Mouse (Mus musculus) intestine, embryonic 14.5 days (tissue): Measurements from ENCODE around the gene Cdh5. TPM values are rescaled to one million over a fixed set of nuclear protein-coding genes. Genes with fewer than 3 reads are reported as not detected.
A peak's percentile ranks its signal among the peaks of the same experiment; 100 is the strongest.
"Not testable (repeated sequence)": the region's sequence is repeated elsewhere in the genome, so short reads cannot be mapped to it uniquely, and the experiment has no call there.

ENCODE experiments used
- ATAC-seq: fragments of 200-750 bp; cut with Nextera tagmentation; replicated peaks from 2 replicates; pipeline ENCODE4 v1.8.0; 2017; ENCODE audit warnings: low read depth, moderate number of reproducible peaks, moderate TSS enrichment, moderate library complexity; ENCODE audit not compliant: low FRiP score, low TSS enrichment
- DNase-seq: peaks from one replicate; pipeline ENCODE4 v3.0.0-alpha.2; 2018; ENCODE audit warnings: low spot score
- H3K27ac ChIP-seq: fragments of 300-500 bp; sonication (generic); 2 replicates; pipeline ENCODE4 v1.5.1; 2014; ENCODE audit warnings: low read depth, mild to moderate bottlenecking, control low read depth
- H3K27me3 ChIP-seq: fragments of 300-500 bp; sonication (generic); replicated peaks from 2 replicates; pipeline ENCODE4 v1.6.1; 2014; ENCODE audit warnings: low read length, control low read depth; ENCODE audit not compliant: control insufficient read depth, insufficient read depth
- H3K36me3 ChIP-seq: fragments of 300-500 bp; sonication (generic); 2 replicates; pipeline ENCODE4 v1.6.1; 2014; ENCODE audit warnings: low read length, control low read depth; ENCODE audit not compliant: control insufficient read depth, insufficient read depth
- H3K4me1 ChIP-seq: fragments of 300-500 bp; sonication (generic); replicated peaks from 2 replicates; pipeline ENCODE4 v1.6.1; 2014; ENCODE audit warnings: low read length, control low read depth, mixed read lengths; ENCODE audit not compliant: control insufficient read depth, insufficient read depth
- H3K4me2 ChIP-seq: fragments of 300-500 bp; sonication (generic); 2 replicates; pipeline ENCODE4 v1.6.1; 2014; ENCODE audit warnings: low read length
- H3K4me3 ChIP-seq: fragments of 300-500 bp; sonication (generic); 2 replicates; pipeline ENCODE4 v1.5.1; 2014; ENCODE audit warnings: low read depth, low read length, control low read depth, mixed read lengths
- H3K9ac ChIP-seq: fragments of 300-500 bp; sonication (generic); 2 replicates; pipeline ENCODE4 v1.6.1; 2014; ENCODE audit warnings: mild to moderate bottlenecking, low read length
- H3K9me3 ChIP-seq: fragments of 300-500 bp; sonication (generic); 2 replicates; pipeline ENCODE4 v1.6.1; 2016; ENCODE audit warnings: low read length, control low read depth; ENCODE audit not compliant: control insufficient read depth
- WGBS: fragments of 180-500 bp; shearing (Covaris S2); extraction: QIAGEN DNeasy Blood & Tissue Kit; methylation state at CpG from one replicate; pipeline ENCODE4 v1.1.7; 2014; 5-methylcytosine and 5-hydroxymethylcytosine counted together
- polyA plus RNA-seq: library from polyadenylated mRNA; unstranded; fragments of >200 nt; fragmentation: Nextera tagmentation; extraction: Ambion mirVana; gene quantifications from 2 replicates; pipeline ENCODE4 v1.2.1, GENCODE M21; 2014

Gene Cdh5
- polyA plus RNA-seq, 1 experiment from 2014 or later: 28.3 TPM

GRCm38 (mm10) chr8:104099347-104100099 is 1.9 kb upstream of the Cdh5 start:
- WGBS: 60% methylated on average over 20 of the region's 20 CpGs
- H3K4me2 ChIP-seq: no peak overlapping the region
- H3K27ac ChIP-seq: 0 out of 2 replicates have a peak overlapping the region, but pooled peaks have one; percentile 41
- no peaks in the 10 kb centered on the region for H3K36me3 ChIP-seq
- no peak overlapping the region for H3K9ac ChIP-seq
- no peaks in the 10 kb centered on the region; the same call in 1 of the 2 replicates for H3K27me3 ChIP-seq
- DNase-seq (no peak), ATAC-seq (no peak)
- no peak overlapping the region for H3K4me3 ChIP-seq
- H3K4me1 ChIP-seq: 0 out of 2 replicates have a peak, but pooled peaks cover 9% of the 10 kb centered on the region
- no peaks in the 10 kb centered on the region for H3K9me3 ChIP-seq

- ATAC-seq: not testable (repeated sequence)
Measured at GRCm38 (mm10) chr8:104100724-104101123, 701 bp upstream of the Cdh5 start.

GRCm38 (mm10) chr8:104103462-104103861 is 2.0 kb downstream of the Cdh5 start:
- peak overlapping the region; percentile 9; the same call in 1 of the 2 replicates for H3K4me3 ChIP-seq
- no peaks in the 10 kb centered on the region for H3K36me3 ChIP-seq
- 0 out of 2 replicates have a peak, but pooled peaks cover 9% of the 10 kb centered on the region for H3K4me1 ChIP-seq
- H3K27ac ChIP-seq: no peak overlapping the region
- DNase-seq (no peak), ATAC-seq (no peak)
- no peaks in the 10 kb centered on the region; the same call in 1 of the 2 replicates for H3K27me3 ChIP-seq
- no peak overlapping the region for H3K9ac ChIP-seq
- 0 out of 2 replicates have a peak overlapping the region, but pooled peaks have one; percentile 9 for H3K4me2 ChIP-seq
- WGBS: 61% methylated on average over 7 of the region's 7 CpGs
- no peaks in the 10 kb centered on the region for H3K9me3 ChIP-seq

More at GRCm38 (mm10) chr8:104100724-104101123, 701 bp upstream of the Cdh5 start:
- H3K4me2 ChIP-seq, H3K4me3 ChIP-seq, DNase-seq, H3K27me3 ChIP-seq, H3K4me1 ChIP-seq, H3K9me3 ChIP-seq, H3K36me3 ChIP-seq, H3K9ac ChIP-seq: not testable (repeated sequence)
- 98% methylated on average over 6 of the region's 6 CpGs for WGBS
- 0 out of 2 replicates have a peak overlapping the region, but pooled peaks have one; percentile 6 for H3K27ac ChIP-seq

- no peaks in the 10 kb centered on the region; the same call in 1 of the 2 replicates for H3K27me3 ChIP-seq
- no peak for DNase-seq
- no peak overlapping the region for H3K9ac ChIP-seq
- ATAC-seq: no peak
- H3K36me3 ChIP-seq: no peaks in the 10 kb centered on the region
- no peak overlapping the region for H3K4me3 ChIP-seq
- no peaks in the 10 kb centered on the region for H3K4me1 ChIP-seq
- H3K27ac ChIP-seq: no peak overlapping the region
- no peaks in the 10 kb centered on the region for H3K9me3 ChIP-seq
- WGBS: 54% methylated on average over 6 of the region's 6 CpGs
- no peak overlapping the region for H3K4me2 ChIP-seq
Measured at GRCm38 (mm10) chr8:104105768-104106167, 4.3 kb downstream of the Cdh5 start.

- Histone ChIP-seq H3K27ac (no peak overlapping the region), H3K27me3 (no peaks in the 10 kb centered on the region; the same call in 1 of the 2 replicates), H3K4me3 (no peak overlapping the region), H3K36me3 (no peaks in the 10 kb centered on the region), H3K9me3 (no peaks in the 10 kb centered on the region), H3K4me1 (no peaks in the 10 kb centered on the region), H3K4me2 (no peak overlapping the region), H3K9ac (no peak overlapping the region)
- WGBS: 83% methylated on average over 7 of the region's 7 CpGs
- ATAC-seq (no peak), DNase-seq (no peak)
Measured at GRCm38 (mm10) chr8:104106276-104106946, 5.0 kb downstream of the Cdh5 start.

- H3K4me1 ChIP-seq: no peaks in the 10 kb centered on the region
- no peak overlapping the region for H3K9ac ChIP-seq
- no peak overlapping the region for H3K4me3 ChIP-seq
- H3K9me3 ChIP-seq: no peaks in the 10 kb centered on the region
- H3K36me3 ChIP-seq: no peaks in the 10 kb centered on the region
- no peaks in the 10 kb centered on the region; the same call in 1 of the 2 replicates for H3K27me3 ChIP-seq
- DNase-seq (no peak), ATAC-seq (no peak)
- H3K4me2 ChIP-seq: no peak overlapping the region
- H3K27ac ChIP-seq: no peak overlapping the region
Measured at GRCm38 (mm10) chr8:104107111-104107510, 5.7 kb downstream of the Cdh5 start.

- 36% methylated on average over 5 of the region's 5 CpGs for WGBS
- H3K4me2 ChIP-seq: no peak overlapping the region
- no peak overlapping the region for H3K9ac ChIP-seq
- no peaks in the 10 kb centered on the region; the same call in 1 of the 2 replicates for H3K27me3 ChIP-seq
- no peaks in the 10 kb centered on the region for H3K36me3 ChIP-seq
- H3K4me1 ChIP-seq: no peaks in the 10 kb centered on the region
- no peak overlapping the region for H3K27ac ChIP-seq
- H3K4me3 ChIP-seq: no peak overlapping the region
- 0 out of 2 replicates have a peak, but pooled peaks have one; percentile 50 for ATAC-seq
- no peak for DNase-seq
- H3K9me3 ChIP-seq: no peaks in the 10 kb centered on the region
Measured at GRCm38 (mm10) chr8:104108048-104108447, 6.6 kb downstream of the Cdh5 start.

GRCm38 (mm10) chr8:104110498-104111134 is 9.2 kb downstream of the Cdh5 start:
- ATAC-seq (no peak), DNase-seq (no peak)
- no peaks in the 10 kb centered on the region for H3K9me3 ChIP-seq
- no peaks in the 10 kb centered on the region for H3K27me3 ChIP-seq
- no peak overlapping the region for H3K4me3 ChIP-seq
- no peaks in the 10 kb centered on the region for H3K4me1 ChIP-seq
- H3K27ac ChIP-seq: no peak overlapping the region
- no peak overlapping the region for H3K9ac ChIP-seq
- H3K4me2 ChIP-seq: no peak overlapping the region
- WGBS: 81% methylated on average over 10 of the region's 10 CpGs
- H3K36me3 ChIP-seq: no peaks in the 10 kb centered on the region
